Comparison of ENCODE assay signal across 8 mouse cellular contexts in the genomic region with DNA sequence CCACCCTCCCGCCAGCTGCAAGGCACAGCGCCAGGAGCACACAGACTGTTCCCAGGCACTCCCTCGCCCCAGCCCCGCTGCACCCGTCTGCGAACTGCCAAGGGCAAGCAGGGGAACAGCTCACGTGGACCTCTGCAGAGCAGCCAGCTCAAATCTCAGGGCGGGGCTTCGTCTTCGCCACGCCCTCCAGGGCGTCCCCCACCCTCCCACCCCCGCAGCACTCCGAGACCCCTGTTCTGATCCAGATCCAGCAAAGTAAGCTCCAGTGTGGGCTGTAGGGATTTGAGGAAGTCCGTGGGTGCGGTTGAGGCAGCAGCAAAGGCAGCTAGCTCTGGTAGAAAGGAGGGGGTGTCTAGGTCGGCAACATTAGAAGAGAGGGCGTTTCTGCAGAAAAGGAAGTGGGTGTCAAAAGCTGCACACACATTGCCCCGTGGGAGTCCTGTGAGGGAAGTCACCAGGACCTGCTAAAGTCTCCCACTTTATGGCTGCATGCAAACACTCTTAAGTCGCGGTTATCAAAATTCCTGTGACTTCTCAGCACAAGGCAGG.
A peak's percentile ranks its signal among the peaks of the same experiment; 100 is the strongest.
DNase-seq lines count a peak whose midpoint lies in the region; ATAC-seq and TF ChIP-seq lines count a peak whose summit lies in the region.

No protein-coding gene starts in this region.

- peaks cover 17% of the 10 kb centered on the region for H3K4me1 ChIP-seq in hindbrain, embryonic 15.5 days (replicated peaks)

- peak overlapping the region; percentile 72 for H3K4me2 ChIP-seq in hindbrain, embryonic 15.5 days

- H3K27ac ChIP-seq in hindbrain, embryonic 15.5 days (replicated peaks): no peak overlapping the region
- H3K27ac ChIP-seq in left cerebral cortex, adult 2 months: peak overlapping the region; percentile 83

- intact Hi-C loops in left cerebral cortex, adult 2 months (cut with DNase I): loop anchor here (1.0 kb wide), 1 partner anchor 89 kb away; a partner anchor contains a TSS

- H3K36me3 ChIP-seq in hindbrain, embryonic 15.5 days: no peaks in the 10 kb centered on the region

- DNase-seq in NIH3T3 (ENCODE audit: low read depth): peak; percentile 74
- peak; percentile 69 to 78 for DNase-seq in cerebellum, postnatal 10 days
- DNase-seq in frontal cortex, postnatal 36 days (ENCODE audit: low spot score in 2 of 2): peak; percentile 69 to 70
- peak; percentile 66 to 78 for DNase-seq in left cerebral cortex, adult 2 months (ENCODE audit: extremely low spot score in 1 of 2, low spot score in 2 of 2)
- DNase-seq in right cerebral cortex, postnatal 25 days: peak; percentile 62
- DNase-seq in urinary bladder, postnatal 36 days (ENCODE audit: low spot score in 2 of 2): peak; percentile 84 to 92

- no peaks in the 10 kb centered on the region for H3K9me3 ChIP-seq in hindbrain, embryonic 15.5 days

- peak overlapping the region; percentile 26; the same call in 1 of the 2 replicates for H3K9ac ChIP-seq in hindbrain, embryonic 15.5 days

- H3K27me3 ChIP-seq in hindbrain, embryonic 15.5 days: no peaks in the 10 kb centered on the region

- peak overlapping the region; percentile 37 for H3K4me3 ChIP-seq in hindbrain, embryonic 15.5 days
- H3K4me3 ChIP-seq in left cerebral cortex, adult 2 months: peak overlapping the region; percentile 18

- 3% methylated on average over 21 of the region's 21 CpGs for WGBS in hindbrain, embryonic 15.5 days

- peak; percentile 87 for ATAC-seq in hindbrain, embryonic 15.5 days (ENCODE audit: low FRiP score, low read depth)
- peak; percentile 77 for ATAC-seq in megakaryocyte, adult 5-6 weeks (ENCODE audit: poor library complexity, severe bottlenecking)

- no peak for TF ChIP-seq CTCF in left cerebral cortex, adult 2 months (IDR thresholded peaks at IDR 0.05)
